Mouse (Mus musculus): Measurements from ENCODE around the gene Tapbp.
"Not testable (repeated sequence)": the region's sequence is repeated elsewhere in the genome, so short reads cannot be mapped to it uniquely, and the experiment has no call there.

Tapbp gene

GRCm38 (mm10) chr17:33915671-33916250 lies at the start of gene Tapbp, which contains the start of gene Zbtb22:
Tapbp (plus strand) TSS chr17:33915899.
Zbtb22 (plus strand) TSS chr17:33915904.
- DNase-seq, result peak; percentile 98 to 99

DNA sequence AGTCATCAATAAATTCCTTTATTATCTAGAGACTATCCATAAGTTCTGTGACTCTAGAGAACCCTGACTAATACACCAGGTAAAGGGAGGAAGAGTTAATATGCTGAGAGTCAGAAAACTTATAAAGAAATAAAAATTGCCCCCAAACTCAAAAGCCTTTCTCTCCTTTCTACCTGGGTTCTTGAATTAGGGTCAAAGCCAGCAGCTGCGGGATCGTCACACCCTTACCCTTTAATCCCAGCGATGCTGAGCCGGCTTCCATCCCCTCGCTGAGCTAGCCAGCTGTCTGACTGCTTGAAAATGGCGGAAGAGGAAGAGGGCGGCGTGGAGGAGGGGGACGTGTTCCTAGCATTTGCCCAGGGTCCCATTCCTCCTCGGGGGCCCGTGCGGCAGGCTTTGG lies 42.2 kb upstream of the Tapbp start, which contains the start of gene Gm7029:
Gm7029 (plus strand) TSS at position 301 of the 400 bp plus-strand sequence.
- not testable (repeated sequence) for DNase-seq

DNA sequence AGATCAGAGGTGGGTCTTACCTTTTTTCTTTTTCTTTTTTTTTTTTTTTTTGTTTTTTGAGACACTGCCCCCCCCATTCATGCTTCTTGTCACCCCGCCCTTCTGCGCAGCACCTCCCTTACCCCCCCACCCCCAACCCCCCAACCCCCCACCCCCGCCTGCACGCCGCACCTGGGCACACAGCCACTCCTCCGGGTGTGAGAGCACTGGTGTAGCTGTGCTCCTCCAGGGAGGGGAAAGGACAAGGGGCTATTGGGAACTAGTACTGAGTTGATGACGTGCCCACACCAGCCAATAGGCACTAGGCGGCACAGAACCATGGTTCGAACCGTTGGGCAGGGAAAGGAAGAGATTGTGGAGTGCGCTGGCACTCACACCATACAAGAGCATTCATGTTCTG lies 41.3 kb upstream of the Tapbp start:
- DNase-seq, result no peak

DNA sequence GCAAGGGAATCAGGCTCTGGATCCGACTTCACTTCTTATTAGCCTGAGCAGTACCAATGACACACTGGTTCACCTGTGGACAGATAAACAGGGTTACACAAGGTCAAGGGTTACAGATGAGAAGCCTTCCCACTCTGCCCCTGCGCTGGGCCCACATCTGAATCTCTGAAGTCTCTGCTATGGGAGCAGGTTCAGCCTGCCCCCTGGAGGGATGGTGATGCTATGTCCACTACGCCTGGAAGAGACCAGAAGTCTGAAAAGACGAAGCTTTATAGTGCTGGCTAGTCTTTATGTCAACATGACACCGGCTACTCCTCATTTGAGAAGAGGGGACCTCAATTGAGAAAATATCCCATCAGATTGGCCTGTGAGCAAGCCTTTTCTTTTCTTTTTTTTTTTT lies 39.9 kb upstream of the Tapbp start:
- not testable (repeated sequence) for DNase-seq

- not testable (repeated sequence) for DNase-seq
Measured at GRCm38 (mm10) chr17:33884320-33884719, 31.4 kb upstream of the Tapbp start.

DNA sequence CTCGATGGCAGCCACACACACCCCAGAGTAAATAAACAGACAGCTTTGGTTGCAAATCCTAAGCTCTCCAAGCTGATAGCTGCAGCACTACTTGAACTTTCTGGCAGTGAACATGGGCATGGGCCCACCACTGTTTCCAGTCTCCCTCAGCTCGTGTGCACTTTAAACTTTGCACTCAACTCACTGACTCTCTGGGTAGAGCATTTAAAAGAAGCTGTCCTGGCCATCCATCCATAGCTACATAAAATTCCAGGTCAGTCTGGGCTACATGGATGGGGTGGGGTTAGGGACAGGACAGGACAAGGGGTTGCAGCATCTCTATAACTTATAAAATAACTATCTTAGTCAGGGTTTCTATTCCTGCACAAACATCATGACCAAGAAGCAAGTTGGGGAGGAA lies 27.9 kb upstream of the Tapbp start:
- DNase-seq, result peak in 1 of 2 experiments; percentile 32

DNA sequence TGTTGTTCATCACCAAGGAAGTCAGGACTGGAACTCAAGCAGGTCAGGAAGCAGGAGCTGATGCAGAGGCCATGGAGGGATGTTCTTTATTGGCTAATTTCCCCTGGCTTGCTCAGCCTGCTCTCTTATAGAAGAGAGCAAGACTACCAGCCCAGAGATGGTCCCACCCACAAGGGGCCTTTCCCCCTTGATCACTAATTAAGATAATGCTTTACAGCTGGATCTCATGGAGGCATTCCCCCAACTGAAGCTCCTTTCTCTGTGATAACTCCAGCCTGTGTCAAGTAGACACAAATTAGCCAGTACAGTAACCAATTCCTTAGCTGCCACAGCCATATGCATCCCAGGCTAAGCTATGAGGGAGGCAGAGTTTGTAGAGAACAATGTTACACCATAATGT lies 27.5 kb upstream of the Tapbp start:
- not testable (repeated sequence) for DNase-seq

DNA sequence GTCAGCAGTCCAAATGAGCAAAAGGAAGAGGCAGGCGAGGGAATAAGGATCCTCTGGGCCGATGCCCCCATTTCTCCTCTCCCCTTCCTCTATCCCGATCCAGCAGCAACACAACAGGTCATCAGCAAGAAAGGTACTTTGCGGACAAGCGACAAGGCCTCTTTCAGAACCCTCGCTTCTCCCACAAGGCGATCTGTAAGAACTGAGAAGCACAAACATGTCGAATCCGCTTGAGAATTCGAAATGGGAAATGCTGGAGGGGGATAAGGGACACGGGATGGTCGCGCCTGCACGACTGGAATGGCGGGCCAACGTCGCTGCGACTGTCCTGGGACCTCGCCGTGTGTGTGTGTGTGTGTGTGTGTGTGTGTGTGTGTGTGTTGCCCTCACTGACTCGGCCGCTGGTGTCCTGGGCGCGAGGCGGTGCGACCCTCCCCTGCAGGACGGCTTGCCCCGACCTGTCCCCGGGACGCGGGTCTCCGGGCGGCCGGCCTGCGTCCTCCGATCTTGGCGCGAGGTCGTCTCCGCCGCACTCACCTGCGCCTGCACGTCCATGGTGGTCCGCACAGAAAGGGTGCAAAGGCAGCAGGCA lies 25.7 kb upstream of the Tapbp start:
- not testable (repeated sequence) for DNase-seq

- DNase-seq, result peak; percentile 100
Measured at GRCm38 (mm10) chr17:33890533-33891059, 25.1 kb upstream of the Tapbp start, which contains the start of gene Kifc1. Kifc1 (minus strand) TSS chr17:33890661.

DNA sequence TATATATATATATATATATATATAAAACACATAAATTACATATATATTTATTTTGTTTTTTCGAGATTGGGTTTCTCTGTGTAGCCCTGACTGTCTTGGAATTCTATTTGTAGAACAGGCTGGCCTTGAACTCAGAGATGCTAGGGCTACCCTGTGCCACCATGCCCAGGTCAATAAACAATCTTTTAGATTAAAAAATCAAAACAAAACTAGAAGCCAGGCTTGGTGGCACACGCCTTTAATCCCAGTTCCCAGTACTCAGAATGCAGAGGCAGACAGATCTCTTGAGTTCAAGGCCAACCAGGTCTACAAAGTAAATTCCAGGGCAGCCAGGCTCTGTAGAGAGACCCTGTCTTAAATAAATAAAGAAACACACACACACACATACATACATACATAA lies 24.3 kb upstream of the Tapbp start:
- DNase-seq, result no peak

GRCm38 (mm10) chr17:33891892-33892291 lies 23.8 kb upstream of the Tapbp start:
- DNase-seq, result not testable (repeated sequence)

- no peak for DNase-seq
Measured at GRCm38 (mm10) chr17:33892429-33892828, 23.3 kb upstream of the Tapbp start.

- DNase-seq, result not testable (repeated sequence)
Measured at GRCm38 (mm10) chr17:33893011-33893410, 22.7 kb upstream of the Tapbp start.

GRCm38 (mm10) chr17:33897114-33897794 lies 18.4 kb upstream of the Tapbp start:
- peak in 1 of 2 experiments; percentile 43 for DNase-seq

DNA sequence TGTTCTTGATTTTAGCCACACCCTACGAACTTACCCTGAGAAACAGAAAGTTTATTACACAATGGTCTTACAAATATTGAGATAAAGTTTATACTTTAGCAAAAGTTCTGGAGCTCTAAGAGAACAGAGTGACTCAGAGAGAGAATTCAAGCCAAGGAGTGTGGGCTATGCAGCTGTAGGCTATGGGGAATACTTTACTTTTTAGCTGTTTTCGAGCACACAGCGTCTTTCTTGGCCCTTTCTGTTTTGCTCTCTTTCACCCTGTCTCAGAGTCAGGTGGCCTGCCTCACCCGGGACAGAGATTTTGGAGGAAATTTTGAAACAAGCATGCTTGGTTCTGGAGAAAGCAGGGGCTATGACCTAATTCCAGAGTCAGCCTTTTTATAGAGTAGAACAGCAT lies 17.5 kb upstream of the Tapbp start:
- not testable (repeated sequence) for DNase-seq

DNA sequence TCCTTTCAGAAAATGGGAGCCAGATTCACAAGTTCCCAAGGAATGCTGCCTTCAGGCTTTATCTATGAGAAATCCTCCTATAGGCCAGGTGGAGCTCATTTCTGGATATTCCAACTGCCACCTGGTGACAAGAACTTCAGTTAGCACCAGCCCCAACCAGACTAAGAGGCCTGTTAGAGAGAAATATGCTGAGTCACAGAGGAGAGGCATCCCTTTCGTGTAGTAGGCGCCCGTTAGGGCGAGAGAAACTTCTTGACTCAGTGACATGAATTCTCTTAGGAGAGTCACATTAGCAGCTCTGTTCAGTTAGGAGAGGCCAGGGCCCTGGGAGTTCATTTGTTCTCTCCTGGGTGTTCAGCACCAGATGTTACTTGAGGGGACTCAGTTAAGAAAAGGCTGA lies 16.1 kb upstream of the Tapbp start:
- no peak for DNase-seq

DNA sequence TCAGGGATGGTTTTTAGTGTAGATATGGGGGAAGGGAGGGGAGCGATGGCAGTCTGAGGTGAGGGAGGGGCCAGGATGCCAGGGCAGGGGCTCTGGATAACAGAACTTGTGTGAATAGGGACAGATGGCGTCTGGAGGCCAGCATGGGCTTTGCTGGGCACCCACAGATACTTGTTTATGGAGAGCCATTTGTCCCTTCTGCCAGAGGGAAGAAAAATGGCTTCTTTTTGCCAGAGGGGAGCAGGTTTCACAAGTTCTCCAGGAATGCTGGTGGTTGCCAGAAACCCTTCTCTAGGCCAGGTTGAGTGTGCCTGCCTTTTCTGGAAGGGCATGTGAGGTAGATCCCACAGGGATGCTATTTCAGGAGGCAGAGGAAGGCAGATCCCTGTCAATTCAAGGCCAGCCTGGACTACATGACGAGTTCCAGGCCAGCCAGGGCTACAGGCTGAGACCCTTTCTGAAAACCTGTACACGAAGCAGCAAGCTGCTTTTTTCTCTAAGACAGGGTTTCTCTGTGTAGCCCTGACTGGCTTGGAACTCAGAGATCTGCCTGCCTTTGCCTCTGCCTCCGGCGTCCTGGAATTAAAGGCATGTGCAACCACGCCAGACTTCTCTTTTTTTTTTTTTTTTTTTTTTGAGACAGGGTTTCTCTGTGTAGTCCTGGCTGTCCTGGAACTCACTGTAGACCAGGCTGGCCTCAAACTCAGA lies 15.3 kb upstream of the Tapbp start:
- DNase-seq, result no peak

GRCm38 (mm10) chr17:33900989-33901314 lies 14.7 kb upstream of the Tapbp start:
- DNase-seq, result no peak

GRCm38 (mm10) chr17:33901653-33902052 lies 14.0 kb upstream of the Tapbp start:
- DNase-seq, result no peak

- no peak for DNase-seq
Measured at GRCm38 (mm10) chr17:33902079-33902478, 13.6 kb upstream of the Tapbp start.

- no peak for DNase-seq
Measured at GRCm38 (mm10) chr17:33902491-33902890, 13.2 kb upstream of the Tapbp start.

- not testable (repeated sequence) for DNase-seq
Measured at GRCm38 (mm10) chr17:33903911-33904651, 11.6 kb upstream of the Tapbp start.
